ENCODE assay signal across 9 mouse cellular contexts in the genomic region with DNA sequence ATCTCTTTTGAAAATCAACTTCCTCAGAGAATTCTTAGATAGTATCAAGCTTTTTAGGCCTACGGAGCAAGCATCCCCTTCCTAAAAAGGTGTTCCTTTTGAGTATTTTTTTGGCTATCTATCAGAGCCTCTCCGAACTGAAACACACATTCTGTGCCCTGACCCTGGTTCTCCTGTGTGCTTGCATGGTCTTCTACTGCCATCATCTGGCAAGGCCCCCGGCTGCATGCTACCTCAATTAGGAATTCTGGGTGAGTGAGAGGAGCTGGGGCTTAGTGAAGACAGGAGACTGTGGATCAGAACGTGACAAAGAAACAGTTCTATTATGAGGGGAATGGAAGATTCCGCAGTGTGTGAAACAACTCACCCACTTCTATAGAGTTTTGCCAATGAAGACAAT. TPM values are rescaled to one million over a fixed set of nuclear protein-coding genes. Genes with fewer than 3 reads are reported as not detected.
DNase-seq lines count a peak whose midpoint lies in the region; ATAC-seq and TF ChIP-seq lines count a peak whose summit lies in the region.
"Had no signal": no experiment of that assay in that cellular context is flagged by ENCODE, and none has a peak within 500 bp of the region (broad histone marks: within the 10 kb centered on the region; RNA-seq: fewer than 3 reads in every experiment).

No protein-coding gene starts in this region.

- H3K4me2 ChIP-seq in hindbrain, embryonic 11.5 days (replicated peaks; ENCODE audit: low read depth, low read length): no peak overlapping the region
- H3K4me2 ChIP-seq in hindbrain, embryonic 12.5 days (replicated peaks): no peak overlapping the region
- no peak overlapping the region for H3K4me2 ChIP-seq in neural tube, embryonic 15.5 days
- H3K4me2 ChIP-seq: liver, embryonic 15.5 days had no signal

- peak; percentile 35 for TF ChIP-seq CTCF in C2C12 (IDR thresholded peaks at IDR 0.05; ENCODE audit: control insufficient read depth, insufficient read depth, insufficient read length)

- H3K79me2 ChIP-seq in C2C12 (ENCODE audit: control insufficient read depth, insufficient read depth): no peaks in the 10 kb centered on the region

- no peak overlapping the region for H3ac ChIP-seq in C2C12 (ENCODE audit: control insufficient read depth, insufficient read length, low read depth)

- intact Hi-C loops in left cerebral cortex, postnatal 14 days (cut with DNase I): loop anchor here (5.0 kb wide), 1 partner anchor 1734 kb away; no protein-coding TSS in a partner anchor

- DNase-seq in hindbrain, embryonic 11.5 days (ENCODE audit: low spot score): peak; percentile 54
- DNase-seq in ZHBTc4 (ENCODE audit: low read depth, low spot score): peak; percentile 28
- peak; percentile 59 to 72 for DNase-seq in left cerebral cortex, postnatal 14 days (ENCODE audit: low spot score in 2 of 2)
- DNase-seq in yolk sac, embryonic 10.5 days (ENCODE audit: low spot score): no peak

- H3K9me3 ChIP-seq in hindbrain, embryonic 11.5 days (ENCODE audit: control insufficient read depth, low read length): no peaks in the 10 kb centered on the region
- H3K9me3 ChIP-seq in hindbrain, embryonic 12.5 days (replicated peaks): no peaks in the 10 kb centered on the region
- H3K9me3 ChIP-seq in neural tube, embryonic 15.5 days (replicated peaks): no peaks in the 10 kb centered on the region
- H3K9me3 ChIP-seq: liver, embryonic 15.5 days had no signal

- ATAC-seq in hindbrain, embryonic 11.5 days (ENCODE audit: low FRiP score): no peak
- no peak for ATAC-seq in hindbrain, embryonic 12.5 days (ENCODE audit: low FRiP score)
- ATAC-seq in granulocyte monocyte progenitor cell, adult 5-6 weeks (replicated peaks; ENCODE audit: poor library complexity, severe bottlenecking): peak; percentile 46; the same call in 1 of the 2 replicates
- ATAC-seq in neural tube, embryonic 15.5 days (ENCODE audit: low FRiP score): peak; percentile 74; the same call in 1 of the 2 replicates

- WGBS in hindbrain, embryonic 11.5 days: 28% methylated on average over 5 of the region's 5 CpGs
- WGBS in hindbrain, embryonic 12.5 days: 29% methylated on average over 5 of the region's 5 CpGs
- WGBS in neural tube, embryonic 15.5 days: 28% methylated on average over 5 of the region's 5 CpGs

- no peaks in the 10 kb centered on the region for H3K4me1 ChIP-seq in hindbrain, embryonic 11.5 days (replicated peaks; ENCODE audit: control insufficient read depth, insufficient read depth, low read length)
- no peaks in the 10 kb centered on the region for H3K4me1 ChIP-seq in hindbrain, embryonic 12.5 days
- no peaks in the 10 kb centered on the region for H3K4me1 ChIP-seq in neural tube, embryonic 15.5 days
- H3K4me1 ChIP-seq: liver, embryonic 15.5 days had no signal

- no peak overlapping the region for H3K27ac ChIP-seq in hindbrain, embryonic 11.5 days (ENCODE audit: low read depth, low read length)
- no peak overlapping the region for H3K27ac ChIP-seq in hindbrain, embryonic 12.5 days
- H3K27ac ChIP-seq in neural tube, embryonic 15.5 days (replicated peaks): no peak overlapping the region
- H3K27ac ChIP-seq: liver, embryonic 15.5 days had no signal

- no peaks in the 10 kb centered on the region for H3K79me3 ChIP-seq in C2C12 (ENCODE audit: low read depth)

- no peak overlapping the region for H3K9ac ChIP-seq in hindbrain, embryonic 11.5 days (ENCODE audit: low read depth, low read length)
- H3K9ac ChIP-seq in hindbrain, embryonic 12.5 days: no peak overlapping the region
- H3K9ac ChIP-seq in neural tube, embryonic 15.5 days (replicated peaks): no peak overlapping the region
- H3K9ac ChIP-seq: liver, embryonic 15.5 days had no signal

- H3K27me3 ChIP-seq in hindbrain, embryonic 11.5 days (ENCODE audit: control insufficient read depth, insufficient read depth, low read length): no peaks in the 10 kb centered on the region
- no peaks in the 10 kb centered on the region for H3K27me3 ChIP-seq in hindbrain, embryonic 12.5 days
- H3K27me3 ChIP-seq in C2C12 (ENCODE audit: control insufficient read depth, insufficient read depth, insufficient read length): no peaks in the 10 kb centered on the region
- no peaks in the 10 kb centered on the region for H3K27me3 ChIP-seq in neural tube, embryonic 15.5 days (replicated peaks)
- H3K27me3 ChIP-seq: liver, embryonic 15.5 days had no signal

- H3K36me3 ChIP-seq in hindbrain, embryonic 11.5 days (ENCODE audit: control insufficient read depth, insufficient read depth, low read length): no peaks in the 10 kb centered on the region
- H3K36me3 ChIP-seq in hindbrain, embryonic 12.5 days: no peaks in the 10 kb centered on the region
- H3K36me3 ChIP-seq in C2C12 (ENCODE audit: control insufficient read depth, insufficient read depth): no peaks in the 10 kb centered on the region
- no peaks in the 10 kb centered on the region for H3K36me3 ChIP-seq in neural tube, embryonic 15.5 days
- H3K36me3 ChIP-seq: liver, embryonic 15.5 days had no signal

- H3K4me3 ChIP-seq in hindbrain, embryonic 11.5 days (ENCODE audit: low read depth, low read length): no peak overlapping the region
- H3K4me3 ChIP-seq in hindbrain, embryonic 12.5 days: no peak overlapping the region
- no peak overlapping the region for H3K4me3 ChIP-seq in C2C12 (ENCODE audit: insufficient read depth, poor library complexity, severe bottlenecking)
- H3K4me3 ChIP-seq in neural tube, embryonic 15.5 days (replicated peaks): no peak overlapping the region
- H3K4me3 ChIP-seq: liver, embryonic 15.5 days had no signal

TF ChIP-seq in C2C12, 6 proteins besides CTCF, POLR2A, EP300 and RAD21:
- no peak for TF ChIP-seq MYOG (IDR thresholded peaks at IDR 0.05; ENCODE audit: control insufficient read depth, extremely low read depth, insufficient read length)
- TF ChIP-seq MAX (IDR thresholded peaks at IDR 0.05): no peak
- TF ChIP-seq MYOD1 (IDR thresholded peaks at IDR 0.05; ENCODE audit: control insufficient read depth, insufficient read length, low read depth): no peak
- no peak for TF ChIP-seq USF1 (IDR thresholded peaks at IDR 0.05; ENCODE audit: low read depth)
- TF ChIP-seq FOSL1 (IDR thresholded peaks at IDR 0.05; ENCODE audit: insufficient read depth, low read length, poor library complexity, severe bottlenecking): no peak
- no peak for TF ChIP-seq CEBPB (IDR thresholded peaks at IDR 0.05; ENCODE audit: low read depth)

RNA-seq across cellular contexts. Expression of a gene that starts 24.7 kb away (rescaled TPM):
- not detected in 2 replicates for polyA plus RNA-seq in hindbrain, embryonic 11.5 days (2014; fragmentation: Nextera tagmentation; extraction: Ambion mirVana)
- polyA plus RNA-seq in hindbrain, embryonic 12.5 days (2016; fragmentation: Nextera tagmentation; extraction: Ambion mirVana): not detected in 2 replicates
- not detected for polyA plus RNA-seq in C2C12 (2012; fragmentation: generic; extraction: Trizol)
- total RNA-seq in granulocyte monocyte progenitor cell, adult 5-6 weeks (2014; fragmentation: Nextera tagmentation): not detected in 2 replicates
- not detected in 2 replicates for total RNA-seq in granulocyte monocyte progenitor cell, adult 5-6 weeks (2017)
- total RNA-seq in left cerebral cortex, postnatal 14 days (2021): not detected
- polyA plus RNA-seq in neural tube, embryonic 15.5 days (2015; fragmentation: Nextera tagmentation; extraction: Ambion mirVana): not detected in 2 replicates
- polyA plus RNA-seq: liver, embryonic 15.5 days had no signal

Comparison
In these comparisons a context has a peak if more than half of its experiments do, and no peak if none do; other contexts are left out.
1. ATAC-seq: peak in granulocyte monocyte progenitor cell, adult 5-6 weeks (single experiment) and neural tube, embryonic 15.5 days (single experiment); none in hindbrain, embryonic 11.5 days (single experiment) and hindbrain, embryonic 12.5 days (single experiment).